Mouse (Mus musculus) midbrain, postnatal 0 days (tissue): ENCODE measurements around the gene Tob2. TPM values are rescaled to one million over a fixed set of nuclear protein-coding genes. Genes with fewer than 3 reads are reported as not detected.

Source experiments
- ATAC-seq: fragments of 200-750 bp; cut with Nextera tagmentation; 2 replicates; pipeline ENCODE4 v1.8.0; 2017; ENCODE audit warnings: moderate number of reproducible peaks, mild to moderate bottlenecking, moderate TSS enrichment, moderate library complexity; ENCODE audit not compliant: low FRiP score
- DNase-seq: peaks from one replicate; pipeline ENCODE4 v3.0.0-alpha.2; 2015; ENCODE audit warnings: low spot score
- H3K27ac ChIP-seq: fragments of 300-500 bp; sonication (generic); 2 replicates; pipeline ENCODE4 v1.5.1; 2014; ENCODE audit warnings: low read depth, mild to moderate bottlenecking, low read length, mixed read lengths
- H3K27me3 ChIP-seq: fragments of 300-500 bp; sonication (generic); 2 replicates; pipeline ENCODE4 v1.6.1; 2014; ENCODE audit warnings: low read length, control low read depth, mixed read lengths; ENCODE audit not compliant: insufficient read depth
- H3K36me3 ChIP-seq: fragments of 300-500 bp; sonication (generic); 2 replicates; pipeline ENCODE4 v1.6.1; 2014; ENCODE audit warnings: low read length, control low read depth, mixed read lengths; ENCODE audit not compliant: insufficient read depth
- H3K4me1 ChIP-seq: fragments of 300-500 bp; sonication (generic); 2 replicates; pipeline ENCODE4 v1.6.1; 2014; ENCODE audit warnings: mild to moderate bottlenecking, control low read depth, antibody characterized with exemption, low read length, mixed read lengths; ENCODE audit not compliant: insufficient read depth
- H3K4me2 ChIP-seq: fragments of 300-500 bp; sonication (generic); 2 replicates; pipeline ENCODE4 v1.6.1; 2014; ENCODE audit warnings: low read depth, mild to moderate bottlenecking, low read length, mixed read lengths; ENCODE audit not compliant: poor library complexity, severe bottlenecking
- H3K4me3 ChIP-seq: fragments of 300-500 bp; sonication (generic); 2 replicates; pipeline ENCODE4 v1.5.1; 2014; ENCODE audit warnings: low read depth, mild to moderate bottlenecking, low read length, moderate library complexity
- H3K9ac ChIP-seq: fragments of 300-500 bp; sonication (generic); replicated peaks from 2 replicates; pipeline ENCODE4 v1.6.1; 2014; ENCODE audit warnings: mild to moderate bottlenecking, low read length, moderate library complexity, mixed read lengths; ENCODE audit not compliant: poor library complexity, severe bottlenecking
- H3K9me3 ChIP-seq: fragments of 300-500 bp; sonication (generic); 2 replicates; pipeline ENCODE4 v1.6.1; 2016; ENCODE audit warnings: low read length, control low read depth
- CTCF ChIP-seq: IDR thresholded peaks from 2 replicates; pipeline ENCODE4 v1.5.1; 2016; ENCODE audit warnings: antibody characterized with exemption, mild to moderate bottlenecking
- WGBS: fragments of 180-500 bp; shearing (Covaris S2); extraction: QIAGEN DNeasy Blood & Tissue Kit; methylation state at CpG from one replicate; pipeline ENCODE4 v1.1.7; 2014; 5-methylcytosine and 5-hydroxymethylcytosine counted together
- polyA plus RNA-seq: library from polyadenylated mRNA; unstranded; fragments of >200 nt; fragmentation: Nextera tagmentation; extraction: Ambion mirVana; gene quantifications from 2 replicates; pipeline ENCODE4 v1.2.1, GENCODE M21; 2015
- total RNA-seq: library from RNA; depleted of rRNA; stranded (reverse); fragments of >200 nt; gene quantifications from 2 replicates; pipeline ENCODE4 v1.2.3, GENCODE M21; 2014

Gene Tob2
- total and polyA plus RNA-seq, 2 experiments from 2014 or later = 14.2 to 15.4 TPM

DNA sequence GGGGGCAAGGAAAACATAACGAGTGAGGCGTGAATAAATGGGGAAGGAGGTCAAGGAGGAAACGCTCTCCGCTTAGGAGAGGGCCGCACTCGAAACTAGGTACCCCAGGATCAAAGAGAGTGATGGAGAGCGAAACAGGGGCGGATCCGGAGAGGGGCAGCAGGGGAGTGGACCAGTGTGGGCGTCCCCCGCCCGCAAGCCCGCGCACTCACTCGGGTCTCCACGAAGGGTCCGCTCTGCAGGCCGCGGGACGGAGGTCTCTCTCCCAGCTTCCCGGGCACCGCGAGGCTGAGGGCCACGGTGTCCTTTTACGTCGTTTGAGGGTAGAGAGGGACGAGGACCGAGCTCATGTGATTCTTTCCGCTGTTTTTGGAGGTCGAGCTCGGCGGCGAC, 876 bp downstream of the Tob2 start:
- Histone ChIP-seq H3K27me3 (no peaks in the 10 kb centered on the region), H3K4me1 (peaks cover 4% of the 10 kb centered on the region; the same call in 1 of the 2 replicates), H3K4me3 (peak overlapping the region; percentile 51), H3K9me3 (no peaks in the 10 kb centered on the region), H3K4me2 (peak overlapping the region; percentile 92), H3K9ac (peak overlapping the region; percentile 61), H3K36me3 (no peaks in the 10 kb centered on the region), H3K27ac (peak overlapping the region; percentile 62)
- ATAC-seq (0 out of 2 replicates have a peak, but pooled peaks have one; percentile 5), DNase-seq (no peak)
- WGBS = under 1% methylated on average over 33 of the region's 33 CpGs
- TF ChIP-seq CTCF = no peak

GRCm38 (mm10) chr15:81856938-81857723, 1.5 kb downstream of the Tob2 start:
- no peak for DNase-seq
- no peak for TF ChIP-seq CTCF
- no peak for ATAC-seq
- Histone ChIP-seq H3K9ac (peak overlapping the region; percentile 61), H3K9me3 (no peaks in the 10 kb centered on the region), H3K27ac (peak overlapping the region; percentile 62; the same call in 1 of the 2 replicates), H3K4me2 (peak overlapping the region; percentile 92), H3K4me1 (peaks cover 4% of the 10 kb centered on the region; the same call in 1 of the 2 replicates), H3K36me3 (no peaks in the 10 kb centered on the region; the same call in 1 of the 2 replicates), H3K27me3 (no peaks in the 10 kb centered on the region), H3K4me3 (peak overlapping the region; percentile 51)
- 2% methylated on average over 14 of the region's 14 CpGs for WGBS

DNA sequence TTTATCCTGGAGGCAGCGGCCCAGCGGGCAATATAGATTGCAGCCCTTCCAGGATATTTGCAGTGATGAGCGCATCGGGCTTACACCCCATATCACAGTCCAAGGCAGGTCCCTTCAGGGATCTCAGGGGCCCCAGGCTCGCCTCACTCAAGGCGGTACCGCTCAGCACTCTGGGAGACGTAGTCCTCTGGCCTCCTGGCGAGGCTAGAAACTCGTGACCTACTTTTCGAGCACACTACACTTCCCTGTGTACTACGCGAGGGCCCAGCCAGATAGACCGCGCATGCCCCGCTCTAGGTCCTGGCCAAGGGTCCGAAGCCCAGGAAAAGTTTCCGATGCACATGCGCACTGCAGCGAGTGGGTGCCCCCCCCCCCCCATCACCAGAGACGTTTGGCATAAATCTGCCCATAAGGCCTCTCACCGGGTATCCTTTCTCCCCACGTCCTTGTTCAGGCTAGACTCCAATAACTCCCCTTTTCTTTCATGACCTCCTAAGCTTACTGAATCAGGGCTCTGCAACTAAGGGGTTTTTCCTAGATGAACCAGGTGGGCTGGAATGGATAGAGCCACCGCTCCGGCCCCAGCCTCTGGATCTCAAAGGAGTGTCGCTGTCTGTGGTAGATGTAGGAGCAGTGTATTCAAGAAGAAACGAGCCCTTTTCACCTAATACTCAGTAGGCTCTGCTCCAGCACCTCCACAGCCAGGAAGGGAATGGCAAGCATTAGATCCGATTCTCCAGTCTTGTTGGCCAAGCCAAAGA, 2.4 kb downstream of the Tob2 start:
- H3K36me3 ChIP-seq = peaks cover 6% of the 10 kb centered on the region
- peak overlapping the region; percentile 92 for H3K4me2 ChIP-seq
- no peak for TF ChIP-seq CTCF
- H3K27ac ChIP-seq = peak overlapping the region; percentile 62
- H3K9ac ChIP-seq = peak overlapping the region; percentile 67
- H3K4me3 ChIP-seq = peak overlapping the region; percentile 51
- no peaks in the 10 kb centered on the region for H3K9me3 ChIP-seq
- H3K4me1 ChIP-seq = peaks cover 4% of the 10 kb centered on the region; the same call in 1 of the 2 replicates
- no peaks in the 10 kb centered on the region for H3K27me3 ChIP-seq
- peak; percentile 78 for ATAC-seq
- under 1% methylated on average over 28 of the region's 28 CpGs for WGBS
- peak; percentile 97 for DNase-seq

- no peak for TF ChIP-seq CTCF
- H3K9ac ChIP-seq = no peak overlapping the region
- WGBS = 92% methylated on average over 7 of the region's 7 CpGs
These were observed 5.5 kb downstream of the Tob2 start for GRCm38 (mm10) chr15:81853081-81853480.

DNA sequence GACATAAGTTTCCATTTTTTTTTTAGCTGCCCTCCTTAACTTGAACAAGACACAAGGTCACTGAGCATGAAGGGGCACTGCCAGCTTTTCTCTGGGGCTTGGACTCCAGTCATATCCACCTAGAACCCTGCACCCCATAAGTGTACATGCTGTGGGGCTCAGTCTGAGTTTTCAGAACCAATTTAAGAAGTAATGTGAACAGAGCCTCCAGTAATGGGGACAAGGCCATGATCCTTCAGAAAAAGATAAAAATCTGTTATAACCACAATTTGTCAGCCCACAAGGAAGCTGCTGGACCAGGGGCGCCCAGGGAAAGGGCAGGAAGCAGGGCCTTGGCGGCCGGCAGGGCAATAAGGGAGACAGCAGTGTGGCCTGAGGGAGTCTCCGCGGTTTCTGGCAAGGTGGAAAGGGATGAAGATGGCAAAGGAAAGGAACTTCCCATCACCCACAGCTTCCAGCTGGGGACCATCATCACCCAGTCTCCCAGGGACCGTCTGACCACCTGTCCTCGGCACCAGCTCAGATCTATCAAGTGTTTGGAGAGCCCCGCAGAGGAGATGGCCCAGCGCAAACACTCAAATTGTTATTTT, 6.1 kb downstream of the Tob2 start:
- Histone ChIP-seq H3K36me3 (peaks cover 27% of the 10 kb centered on the region), H3K4me3 (no peak overlapping the region), H3K4me1 (no peaks in the 10 kb centered on the region), H3K9ac (no peak overlapping the region), H3K27ac (no peak overlapping the region), H3K9me3 (no peaks in the 10 kb centered on the region), H3K27me3 (no peaks in the 10 kb centered on the region), H3K4me2 (no peak overlapping the region)
- no peak for ATAC-seq
- TF ChIP-seq CTCF = no peak
- no peak for DNase-seq
- WGBS = 91% methylated on average over 9 of the region's 9 CpGs

More at GRCm38 (mm10) chr15:81853081-81853480, 5.5 kb downstream of the Tob2 start:
- no peaks in the 10 kb centered on the region for H3K9me3 ChIP-seq
- DNase-seq (no peak), ATAC-seq (no peak)
- H3K27me3 ChIP-seq = no peaks in the 10 kb centered on the region
- H3K4me3 ChIP-seq = no peak overlapping the region
- no peak overlapping the region for H3K4me2 ChIP-seq
- no peak overlapping the region for H3K27ac ChIP-seq
- H3K4me1 ChIP-seq = no peaks in the 10 kb centered on the region
- H3K36me3 ChIP-seq = peaks cover 27% of the 10 kb centered on the region
